Mouse (Mus musculus): ENCODE results near the gene Hoxa6.

Hoxa6 gene

DNA sequence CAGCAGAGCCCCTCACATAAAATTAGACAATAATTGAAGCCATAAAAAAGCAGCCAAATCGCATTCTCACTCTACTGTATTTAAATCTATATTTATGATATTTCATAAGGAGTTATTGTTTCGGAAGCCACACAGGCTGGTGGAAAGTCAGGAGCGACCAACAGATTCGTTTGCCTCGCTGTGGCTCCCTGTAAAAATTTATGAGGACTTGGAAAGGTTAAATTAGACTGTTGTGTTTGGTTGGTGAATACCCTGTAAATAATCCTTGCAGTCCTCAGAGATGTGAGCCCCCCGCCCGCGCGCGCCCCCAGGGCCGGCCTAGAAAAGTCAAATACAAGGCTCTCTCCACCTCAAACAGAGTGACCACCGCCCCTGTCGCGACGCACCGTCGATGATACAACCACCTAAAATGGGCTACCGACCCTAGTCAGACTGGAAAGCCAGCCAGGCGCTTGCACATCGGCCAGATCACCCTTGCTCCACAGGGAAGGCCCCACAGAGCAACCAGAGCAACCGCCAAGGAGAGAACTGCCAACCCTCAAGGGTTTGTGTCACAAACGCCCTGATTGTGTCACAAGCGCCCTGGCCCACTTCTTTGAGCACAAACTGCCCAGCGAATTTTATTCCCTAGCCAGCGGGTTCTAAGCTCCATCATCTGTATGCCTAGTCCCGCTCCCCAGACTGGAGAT lies 18.2 kb upstream of the Hoxa6 start:
- no peak for DNase-seq

DNA sequence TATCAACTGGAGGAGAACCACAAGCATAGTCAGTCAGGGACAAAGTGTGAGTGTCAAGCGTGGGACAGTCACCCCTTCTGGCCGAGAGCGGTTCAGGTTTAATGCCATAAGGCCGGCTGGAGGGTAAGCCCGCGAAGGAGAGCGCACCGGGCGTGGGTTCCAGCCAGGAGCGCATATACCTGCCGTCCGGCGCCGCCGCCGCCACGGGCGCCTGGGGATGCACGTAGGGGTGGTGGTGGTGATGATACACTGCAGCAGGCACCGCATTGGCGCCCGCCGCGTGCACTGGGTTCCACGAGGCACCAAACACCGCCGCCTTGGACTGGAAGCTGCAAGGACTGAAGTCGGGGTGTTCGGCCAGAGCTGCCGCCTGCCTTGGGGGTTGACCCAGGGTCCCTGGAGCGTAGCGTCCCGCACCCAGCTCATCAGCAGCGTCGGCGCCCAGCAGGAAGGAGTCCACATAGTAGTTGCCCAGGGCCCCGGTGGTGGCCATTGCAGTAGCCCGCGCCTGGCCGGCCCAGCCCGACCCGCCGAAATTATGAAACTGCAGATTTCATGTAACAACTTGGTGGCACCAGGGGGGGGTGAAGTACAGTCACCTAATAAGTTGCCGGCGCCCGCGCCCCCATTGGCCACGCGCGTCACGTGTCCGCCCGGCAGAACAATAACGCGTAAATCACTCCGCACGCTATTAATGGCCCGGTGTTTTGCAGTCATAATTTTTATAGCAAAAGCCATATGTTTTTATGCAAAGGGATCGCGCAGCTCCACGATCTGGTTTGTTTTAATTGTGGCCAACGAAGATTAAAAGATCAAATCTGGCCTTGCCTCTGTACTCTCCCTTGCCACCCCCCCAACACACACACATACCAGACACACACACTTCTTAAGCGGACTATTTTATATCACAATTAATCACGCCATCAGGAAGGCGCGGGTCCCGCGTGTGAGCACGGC lies 17.4 kb upstream of the Hoxa6 start:
- DNase-seq, result no peak

DNA sequence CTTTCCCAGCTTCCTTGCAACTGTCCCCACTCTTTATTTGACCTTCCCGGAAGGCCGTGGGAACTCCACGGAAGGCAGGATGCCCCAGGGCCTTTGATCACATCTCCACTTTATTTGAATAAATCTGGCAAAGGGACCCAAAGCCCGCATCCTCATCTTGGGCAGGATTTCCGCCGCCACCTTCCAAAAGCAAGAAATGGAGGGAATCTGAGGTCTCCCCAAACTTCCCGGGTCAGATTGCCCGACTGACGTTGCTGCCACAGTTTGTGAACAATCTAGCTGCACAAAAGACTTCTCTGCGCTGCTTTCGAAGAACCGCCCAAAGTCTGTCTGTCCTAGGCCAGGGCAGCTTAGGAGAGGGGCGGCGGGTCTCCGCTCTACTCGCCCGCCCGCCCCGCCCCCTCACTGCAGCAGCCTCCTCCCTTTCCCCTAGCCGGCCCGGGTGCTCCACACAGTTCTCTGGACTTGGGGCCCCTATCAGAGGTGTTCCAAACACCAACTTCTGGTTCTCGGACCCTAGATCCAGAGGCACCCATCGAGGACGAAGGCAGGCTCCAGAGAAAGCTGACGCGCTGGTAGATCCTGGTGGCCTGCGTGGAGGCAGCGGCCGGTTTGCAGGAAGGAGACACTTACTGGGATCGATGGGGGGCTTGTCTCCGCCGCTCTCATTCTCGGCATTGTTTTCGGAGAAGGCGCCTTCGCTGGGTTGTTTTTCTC lies 16.5 kb upstream of the Hoxa6 start:
- DNase-seq, result no peak

DNA sequence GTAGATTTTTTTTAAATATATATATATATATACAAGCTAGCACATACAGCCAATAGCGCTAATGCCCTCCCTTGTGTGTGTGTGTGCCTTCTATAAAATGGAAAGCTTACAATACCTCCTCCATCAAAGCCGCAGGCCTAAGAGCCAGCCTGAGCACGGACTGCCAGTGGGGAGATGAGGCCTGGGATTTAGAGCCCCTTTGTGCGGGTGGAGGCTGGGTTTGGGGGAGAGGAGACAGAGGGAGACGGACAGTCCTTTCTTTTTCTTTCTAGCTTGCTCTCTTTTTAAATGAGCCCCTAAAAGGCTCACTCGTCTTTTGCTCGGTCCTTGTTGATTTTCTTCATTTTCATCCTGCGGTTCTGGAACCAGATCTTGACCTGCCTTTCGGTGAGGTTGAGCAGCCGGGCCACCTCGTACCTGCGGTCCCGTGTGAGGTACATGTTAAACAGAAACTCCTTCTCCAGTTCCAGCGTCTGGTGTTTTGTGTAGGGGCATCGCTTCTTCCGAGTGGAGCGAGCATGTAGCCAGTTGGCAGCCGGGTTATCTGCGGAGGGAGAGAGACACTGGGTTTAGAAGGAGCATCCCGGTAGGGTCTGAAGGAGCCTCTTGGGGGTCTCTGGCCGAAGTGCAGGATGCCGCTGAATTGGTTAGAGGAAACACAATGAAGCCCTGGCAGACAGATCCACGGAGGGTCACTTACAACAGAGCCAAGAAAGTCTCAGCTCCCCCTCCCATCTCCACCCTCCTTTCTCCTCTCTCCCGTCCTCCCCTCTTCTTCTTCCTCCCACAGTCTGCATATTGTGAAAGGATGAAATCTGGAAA lies 15.6 kb upstream of the Hoxa6 start:
- DNase-seq, result no peak

DNA sequence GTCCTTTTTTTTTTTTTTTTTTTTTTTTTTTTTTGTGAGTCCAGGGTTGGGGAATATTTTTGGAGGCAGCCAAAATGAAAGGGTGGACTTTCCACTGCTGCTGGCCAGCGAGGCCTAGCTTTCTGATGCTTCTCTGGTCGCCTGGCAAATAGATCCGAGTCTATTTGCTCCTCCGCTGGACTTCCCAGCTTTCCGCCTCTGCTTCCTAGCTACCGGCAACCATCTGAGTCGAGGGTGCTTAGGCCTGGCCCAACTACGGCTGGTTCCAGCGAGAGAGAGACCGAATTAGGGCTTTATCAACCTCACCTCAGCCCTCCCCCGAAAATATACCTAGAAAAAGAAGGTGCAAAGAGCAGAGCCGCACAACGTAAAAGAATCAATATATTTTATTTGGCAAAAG lies 14.2 kb upstream of the Hoxa6 start:
- DNase-seq, result no peak

DNA sequence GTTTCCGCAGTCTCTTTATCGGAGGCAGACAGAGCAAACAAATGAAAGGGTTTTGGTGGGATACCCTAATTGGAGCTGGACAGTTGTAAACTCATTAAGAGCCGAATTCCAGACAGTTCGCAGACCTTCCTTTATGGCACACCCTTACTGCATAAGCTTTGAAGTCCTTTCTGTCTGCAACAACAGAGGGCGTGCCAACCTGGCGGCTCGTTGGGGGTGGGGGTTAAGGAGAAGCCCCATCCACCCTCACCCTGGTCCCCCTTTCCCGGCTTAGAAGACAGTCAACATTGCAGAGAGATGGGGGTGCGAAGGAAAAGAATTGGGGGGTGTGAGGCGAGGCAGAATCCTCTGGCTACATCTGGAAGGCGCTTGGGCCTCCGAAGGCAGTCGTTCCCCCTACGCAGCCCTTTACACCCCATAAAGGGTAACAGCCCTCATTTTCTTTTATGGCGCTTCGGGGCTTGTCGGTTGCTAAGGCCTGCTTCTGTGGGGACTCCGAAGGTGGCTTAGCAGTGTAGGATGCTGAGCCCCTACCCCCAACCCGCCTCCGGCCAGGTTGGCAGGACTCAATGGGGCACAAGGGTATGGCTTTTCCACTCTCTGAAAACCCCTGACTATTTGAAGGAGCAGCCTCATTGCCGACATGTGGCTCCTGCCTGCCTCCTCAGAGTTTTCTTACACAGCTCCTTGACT lies 13.6 kb upstream of the Hoxa6 start:
- no peak for DNase-seq

DNA sequence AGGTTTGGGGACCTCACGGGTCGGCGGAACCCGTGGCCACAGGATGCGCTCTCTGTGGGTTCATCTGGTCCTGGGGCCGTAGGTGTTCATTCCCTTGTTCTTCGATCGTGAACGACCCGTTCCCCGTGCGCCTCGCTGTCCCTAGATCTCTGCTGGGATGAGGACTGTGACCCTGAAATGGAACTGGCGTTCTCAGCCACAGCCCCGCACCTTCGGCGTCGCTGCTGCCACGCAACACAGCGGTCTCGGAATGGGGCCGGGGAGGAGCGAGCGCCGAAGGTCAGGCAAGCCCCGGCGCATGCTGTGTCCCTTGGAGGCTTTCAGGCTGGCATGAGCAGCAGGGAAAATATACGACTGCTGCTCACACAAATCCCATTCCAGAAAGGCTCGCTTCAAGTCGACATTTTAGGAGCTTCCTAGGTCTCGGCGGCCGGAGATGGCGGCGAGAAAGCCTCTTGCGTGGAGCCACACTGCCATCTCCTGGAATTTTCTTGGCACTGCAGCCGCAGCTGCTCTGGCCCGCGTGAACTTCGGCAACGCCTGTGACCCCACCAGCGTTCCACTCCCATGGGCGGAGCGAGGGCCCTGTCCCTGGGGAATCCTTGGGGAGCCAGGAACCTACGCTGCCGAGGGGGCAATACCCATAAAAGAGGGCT lies 12.9 kb upstream of the Hoxa6 start, which contains the start of gene Hoxa7:
Hoxa7 (minus strand) TSS at position 518 of the 656 bp plus-strand sequence.
- DNase-seq, result peak; percentile 72

DNA sequence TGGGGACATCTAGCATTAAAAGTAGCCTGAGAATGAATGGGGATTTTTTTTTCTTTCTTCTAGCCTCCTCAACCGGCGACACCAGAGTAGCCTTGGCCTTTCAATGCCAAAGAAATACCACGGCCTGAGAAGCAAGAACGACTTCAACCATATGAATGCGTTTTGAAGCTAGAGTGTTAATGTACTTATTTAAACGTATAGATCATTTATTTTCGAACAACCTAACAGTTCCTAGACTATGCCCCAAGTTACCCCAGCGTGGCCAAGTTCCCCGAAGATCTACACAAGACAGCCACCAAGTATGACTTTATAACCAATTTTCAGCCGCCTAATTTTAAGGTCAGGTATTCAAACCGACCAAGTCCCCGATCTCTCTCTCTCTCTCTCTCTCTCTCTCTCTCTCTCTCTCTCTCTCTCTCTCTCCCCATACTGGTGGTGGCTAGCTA lies 12.4 kb upstream of the Hoxa6 start:
- no peak for DNase-seq

DNA sequence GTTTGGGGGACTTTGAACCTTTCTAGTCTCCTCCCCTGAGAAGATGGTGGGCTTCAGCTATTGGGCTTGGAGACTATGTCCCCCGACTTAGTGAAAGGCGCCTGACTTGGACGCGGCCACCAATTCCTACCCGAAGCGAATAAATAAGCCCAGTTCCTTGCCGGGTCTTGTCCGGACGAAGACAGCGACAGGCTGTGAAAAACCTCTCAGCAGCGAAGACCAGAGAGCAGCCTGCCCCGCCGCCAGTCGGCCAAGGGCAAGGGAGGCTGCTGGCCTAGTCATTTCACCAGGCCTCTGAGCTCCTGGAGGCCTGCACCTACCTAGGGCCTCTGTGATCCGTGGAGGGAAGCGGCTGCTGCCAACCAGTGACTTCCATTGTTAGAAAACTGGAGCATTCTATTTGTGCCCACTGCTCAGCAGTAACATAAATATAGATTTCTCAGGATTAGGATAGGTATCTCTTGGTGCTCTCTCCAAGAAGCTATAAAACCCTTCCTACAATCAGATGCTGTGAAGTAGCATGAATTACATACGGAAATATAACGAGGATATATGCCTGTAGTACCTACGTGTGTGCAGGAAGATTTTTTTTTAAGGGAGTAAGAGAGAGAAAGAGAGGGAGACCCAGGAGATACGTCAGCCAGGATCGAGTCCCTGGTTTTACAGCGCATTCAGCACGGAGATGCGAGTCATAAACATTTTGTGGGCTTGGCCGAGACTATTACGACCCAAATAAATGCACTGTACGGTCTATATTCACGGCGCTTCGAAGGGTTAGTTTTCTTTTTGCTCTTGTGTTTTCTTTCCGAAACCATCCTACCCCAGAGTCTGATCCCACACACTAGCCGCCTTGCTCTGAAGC lies 11.7 kb upstream of the Hoxa6 start:
- no peak for DNase-seq

DNA sequence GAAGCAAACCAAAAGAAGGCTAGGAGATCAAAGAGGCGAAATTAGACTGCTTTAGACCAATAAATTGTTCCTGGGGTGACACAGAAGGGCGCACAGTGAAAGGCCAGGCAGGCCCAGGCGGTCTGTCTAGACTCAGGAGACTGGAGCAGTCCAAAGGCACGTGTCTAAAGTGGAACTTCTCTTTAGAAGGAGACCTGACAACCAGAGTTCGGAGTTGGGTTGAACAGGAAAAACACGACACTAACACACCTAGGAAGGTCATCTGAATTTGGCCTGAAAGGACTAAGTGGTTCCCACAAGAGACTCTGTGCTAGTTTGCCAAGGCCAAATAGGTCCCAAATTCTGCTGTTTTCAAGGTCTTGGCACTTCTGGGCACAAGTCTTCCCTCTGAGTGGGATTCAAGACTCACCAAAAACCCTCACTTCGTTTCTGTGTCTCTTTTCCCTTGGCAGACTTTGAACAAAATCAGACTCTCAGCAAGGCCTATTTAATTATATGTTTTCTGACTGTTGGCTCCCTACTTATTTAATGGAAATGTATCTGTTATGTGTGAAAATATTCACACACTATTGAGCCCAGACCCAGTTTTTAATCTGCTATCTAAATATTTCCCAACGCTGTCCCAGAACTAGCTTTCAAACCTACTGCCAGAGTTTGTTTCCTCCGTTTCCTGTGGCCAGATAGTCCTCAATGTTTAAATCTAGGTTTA lies 10.9 kb upstream of the Hoxa6 start:
- no peak for DNase-seq

DNA sequence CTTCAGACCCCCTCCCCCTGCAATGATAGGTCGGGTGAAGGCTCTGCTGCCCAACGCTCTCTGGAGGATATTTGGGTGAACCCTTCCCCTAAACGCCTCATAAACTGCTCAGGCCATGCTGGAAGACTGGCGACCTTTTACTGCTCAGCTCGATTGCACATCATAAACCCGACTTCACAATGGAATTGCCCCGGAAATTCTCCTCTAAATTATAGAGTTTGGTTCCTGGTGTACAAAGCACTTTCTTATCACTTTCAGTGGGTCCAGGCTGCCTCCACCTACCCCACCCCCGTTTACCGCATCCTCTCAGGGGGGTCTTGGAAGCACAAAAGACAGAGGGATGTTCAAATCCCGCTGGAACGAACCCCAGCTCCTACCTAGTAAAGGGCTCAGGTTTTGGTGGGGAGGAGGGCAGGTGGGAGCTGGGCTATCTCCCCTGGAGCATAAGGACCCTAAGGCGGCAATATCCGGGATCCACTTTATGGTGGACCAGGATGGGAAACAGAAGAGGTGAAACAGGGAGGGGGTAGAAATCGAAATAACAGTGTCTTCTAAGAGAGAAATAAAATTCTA lies 10.2 kb upstream of the Hoxa6 start:
- no peak for DNase-seq

DNA sequence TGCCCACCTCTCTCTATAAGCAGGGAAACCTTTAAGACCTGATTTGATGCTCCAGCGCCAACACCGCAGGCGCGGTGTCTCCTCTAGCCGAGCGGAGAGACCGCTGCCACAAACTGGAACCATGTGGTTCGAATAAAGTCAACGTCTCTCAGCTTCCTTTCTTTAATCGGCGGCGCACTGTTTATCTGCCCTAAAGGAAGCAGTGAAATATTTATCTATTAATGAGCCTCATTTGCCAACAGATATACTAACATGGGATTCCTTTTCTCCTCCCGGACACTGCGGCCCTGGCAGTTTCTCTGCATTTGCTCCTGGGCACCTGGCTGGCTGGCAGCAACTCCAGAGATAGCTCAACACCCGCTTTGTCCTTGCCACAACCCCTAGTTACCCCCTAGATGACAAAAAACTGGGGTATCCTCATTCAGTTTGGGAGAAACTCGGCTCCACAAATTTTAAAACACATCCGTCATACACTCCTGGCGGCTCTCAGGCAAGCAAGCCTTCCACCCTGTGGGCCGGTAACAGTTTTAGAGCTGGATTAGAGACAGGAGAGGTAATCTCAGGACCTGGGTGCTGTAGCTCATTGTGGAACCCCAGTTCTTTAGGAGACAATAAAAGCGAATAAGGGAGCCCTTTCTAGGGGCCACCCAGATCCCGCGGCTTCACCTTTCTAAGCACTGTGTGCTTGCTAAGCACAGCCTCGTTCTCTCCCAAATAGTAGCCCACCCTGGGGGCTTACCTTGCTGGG lies 9.5 kb upstream of the Hoxa6 start:
- DNase-seq, result no peak

DNA sequence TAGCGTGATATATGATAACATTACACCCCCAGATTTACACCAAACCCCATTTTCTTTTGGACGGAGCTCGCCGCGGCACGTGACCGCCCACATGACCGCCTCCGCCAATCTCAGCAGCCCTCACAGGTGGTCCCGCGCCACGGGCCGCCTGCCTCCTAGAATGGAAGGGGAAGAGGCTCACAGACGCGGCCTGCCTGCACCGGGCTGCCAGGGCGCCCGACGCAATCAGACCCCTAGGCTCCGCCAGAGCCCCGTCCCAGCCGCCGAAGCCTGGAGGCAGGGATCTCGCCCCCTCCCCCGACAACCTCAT lies 8.9 kb upstream of the Hoxa6 start:
- no peak for DNase-seq

DNA sequence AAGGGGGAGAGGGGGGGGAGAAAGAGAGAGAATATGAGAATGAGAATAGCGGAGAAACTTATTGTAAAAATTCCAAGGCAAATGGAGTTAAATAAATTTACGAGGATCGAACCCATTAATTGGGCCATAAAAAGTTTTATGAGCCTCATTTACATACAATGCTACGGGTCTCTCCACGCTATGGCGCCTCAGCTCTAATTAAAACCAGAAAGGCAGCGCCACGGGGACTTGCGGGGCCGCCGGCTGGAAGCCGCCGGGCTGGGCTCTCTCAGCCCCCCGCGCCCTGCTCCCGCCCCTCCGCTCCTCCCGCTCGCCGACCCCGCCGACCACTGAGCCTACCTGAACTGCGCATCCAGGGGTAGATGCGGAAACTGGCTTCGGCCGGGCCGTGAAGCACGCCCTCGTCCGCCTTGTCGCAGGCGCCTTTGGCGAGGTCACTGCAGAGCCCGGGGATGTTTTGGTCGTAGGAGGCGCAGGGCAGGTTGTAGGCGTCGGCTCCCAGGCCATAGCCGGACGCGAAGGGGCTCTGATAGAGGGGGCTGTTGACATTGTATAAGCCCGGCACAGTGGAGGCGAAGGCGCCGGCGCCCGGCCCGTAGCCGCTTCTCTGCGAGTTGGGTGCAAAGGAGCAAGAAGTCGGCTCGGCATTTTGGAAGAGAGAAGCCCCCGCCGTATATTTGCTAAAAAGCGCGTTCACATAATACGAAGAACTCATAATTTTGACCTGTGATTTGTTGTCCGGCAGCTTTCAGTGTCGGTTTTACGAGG lies 8.4 kb upstream of the Hoxa6 start:
- no peak for DNase-seq

DNA sequence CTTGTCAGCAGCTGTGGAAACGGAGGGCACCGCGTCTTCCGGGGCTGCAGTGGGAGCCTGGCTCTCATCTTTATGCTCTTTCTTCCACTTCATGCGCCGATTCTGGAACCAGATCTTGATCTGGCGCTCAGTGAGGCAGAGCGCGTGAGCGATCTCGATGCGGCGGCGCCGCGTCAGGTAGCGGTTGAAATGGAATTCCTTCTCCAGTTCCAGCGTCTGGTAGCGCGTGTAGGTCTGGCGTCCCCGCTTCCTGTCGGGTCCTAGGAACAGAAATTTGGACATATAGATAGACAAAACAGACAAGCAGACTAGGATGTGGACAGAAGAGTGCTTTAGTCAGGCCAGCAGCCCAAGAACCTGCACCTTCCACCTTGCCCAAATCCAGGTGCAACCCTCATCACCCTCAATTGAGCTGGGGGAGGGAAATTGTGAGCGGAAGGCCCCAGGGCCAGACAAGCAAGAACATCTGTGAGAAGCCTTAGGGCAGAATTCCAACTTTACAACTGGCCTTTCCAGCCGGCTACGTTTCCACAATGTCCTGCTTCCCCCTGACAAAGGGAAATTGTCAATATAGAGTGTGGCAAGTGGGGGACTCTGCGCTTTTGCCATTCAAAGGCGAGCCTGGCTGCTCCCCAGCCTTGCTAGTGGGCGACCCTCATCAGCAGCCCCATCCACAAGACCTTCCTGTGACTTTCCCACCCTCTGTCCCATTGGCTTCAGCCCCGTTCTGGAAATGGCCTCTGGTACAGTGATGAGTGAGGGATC lies 7.4 kb upstream of the Hoxa6 start:
- no peak for DNase-seq

DNA sequence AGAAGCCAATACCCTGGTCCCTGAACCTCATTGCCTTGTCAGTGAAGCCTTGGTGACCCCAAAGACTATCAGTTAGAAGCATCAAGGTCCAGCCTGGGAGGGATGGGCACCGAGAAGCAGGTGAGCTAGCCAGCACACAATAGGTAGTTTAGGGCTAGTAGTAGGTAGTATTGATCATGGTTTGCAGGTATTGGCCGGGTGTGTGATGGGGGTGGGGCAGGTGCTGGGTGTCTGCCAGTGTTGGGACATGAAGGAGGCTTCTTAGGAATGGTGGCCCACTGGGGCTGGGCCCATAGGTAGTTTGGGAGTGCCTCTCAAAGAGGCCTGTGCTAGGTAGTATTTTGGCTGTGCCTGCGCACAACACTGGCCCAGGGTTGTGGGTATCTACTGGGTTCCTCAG lies 6.5 kb upstream of the Hoxa6 start:
- no peak for DNase-seq

DNA sequence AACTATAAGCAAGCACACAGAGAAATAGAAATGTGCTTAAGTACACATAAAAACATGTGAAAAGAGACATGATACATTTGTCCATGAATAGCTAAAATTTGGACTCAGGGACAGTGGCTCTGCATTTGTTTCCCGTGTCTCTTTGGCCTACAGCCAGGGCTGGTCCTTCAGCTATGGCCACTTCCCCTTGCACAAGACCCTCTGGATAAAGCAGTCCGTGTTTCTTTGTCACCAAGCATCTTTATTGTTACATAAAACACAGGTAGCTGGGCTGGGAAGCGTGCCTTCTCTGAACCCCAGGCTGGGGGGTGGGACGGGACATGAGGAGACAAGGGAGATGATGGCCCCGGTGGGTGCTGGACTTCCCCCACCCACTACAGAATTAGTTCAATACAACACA lies 5.7 kb upstream of the Hoxa6 start:
- no peak for DNase-seq

All from right cerebral cortex, postnatal 25 days (tissue).